Mouse (Mus musculus): ENCODE results near the gene Arhgap28. TPM values are rescaled to one million over a fixed set of nuclear protein-coding genes. Genes with fewer than 3 reads are reported as not detected.

Gene Arhgap28
- polyA plus RNA-seq, 1 experiment from 2014 or later, result 66.3 TPM

DNA sequence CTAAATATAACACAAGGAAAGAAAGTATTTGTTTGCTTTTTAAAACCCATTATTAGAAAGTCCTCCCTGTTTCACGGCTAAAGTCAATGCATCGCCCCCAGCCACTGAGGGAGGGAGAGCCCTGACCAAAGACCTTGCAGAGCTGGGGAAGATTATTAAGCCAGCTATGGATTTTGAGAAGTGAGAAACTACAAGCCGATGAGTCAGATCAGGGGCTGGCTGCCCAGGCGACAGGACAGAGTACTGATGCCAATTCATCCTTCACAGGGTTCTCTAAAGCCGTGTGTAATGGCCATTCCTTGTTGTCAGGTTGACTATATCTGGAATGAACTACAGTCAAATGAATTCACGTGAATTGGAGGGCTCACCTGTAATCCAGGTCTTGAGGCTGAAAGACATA lies 62.9 kb downstream of the Arhgap28 start:
- H3K9me3 ChIP-seq (ENCODE audit: control insufficient read depth, low read length), result no peaks in the 10 kb centered on the region
- DNase-seq (ENCODE audit: low spot score) (no peak), ATAC-seq (ENCODE audit: insufficient number of reproducible peaks, low FRiP score, low TSS enrichment, low read depth) (no peak)
- H3K27ac ChIP-seq (replicated peaks; ENCODE audit: low read depth, low read length), result no peak overlapping the region
- no peak overlapping the region for H3K9ac ChIP-seq (ENCODE audit: low read length)
- no peaks in the 10 kb centered on the region for H3K27me3 ChIP-seq (ENCODE audit: control insufficient read depth, insufficient read depth, low read length)
- no peaks in the 10 kb centered on the region for H3K36me3 ChIP-seq (ENCODE audit: control insufficient read depth, insufficient read depth, low read length)
- H3K4me1 ChIP-seq (ENCODE audit: control insufficient read depth, insufficient read depth, low read length), result no peaks in the 10 kb centered on the region
- WGBS, result 92% methylated on average over 6 of the region's 6 CpGs
- H3K4me2 ChIP-seq (ENCODE audit: low read depth, severe bottlenecking), result no peak overlapping the region
- H3K4me3 ChIP-seq (ENCODE audit: low read depth, low read length), result no peak overlapping the region

DNA sequence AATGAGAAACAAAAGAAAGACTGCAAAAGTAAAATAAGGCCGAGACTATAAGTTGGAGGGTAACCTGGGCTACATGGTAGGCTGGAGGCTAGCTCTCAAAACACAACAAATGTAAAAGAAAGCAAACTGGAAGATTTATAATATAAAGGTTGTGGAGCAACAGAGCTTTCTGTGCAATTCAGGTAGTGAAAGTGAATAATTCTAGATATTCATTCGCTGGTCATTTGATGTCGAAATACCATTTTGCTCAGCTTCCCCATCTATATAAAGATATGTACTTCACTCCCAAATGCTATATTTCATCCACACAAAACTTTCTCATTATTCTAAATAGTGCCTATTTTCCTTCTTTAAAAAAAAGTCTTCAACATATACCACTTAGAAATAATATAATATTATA lies 66.9 kb downstream of the Arhgap28 start:
- no peaks in the 10 kb centered on the region for H3K4me1 ChIP-seq (ENCODE audit: control insufficient read depth, insufficient read depth, low read length)
- no peak overlapping the region for H3K9ac ChIP-seq (ENCODE audit: low read length)
- 98% methylated on average over 3 of the region's 3 CpGs for WGBS
- no peaks in the 10 kb centered on the region for H3K27me3 ChIP-seq (ENCODE audit: control insufficient read depth, insufficient read depth, low read length)
- H3K4me2 ChIP-seq (ENCODE audit: low read depth, severe bottlenecking), result no peak overlapping the region
- H3K9me3 ChIP-seq (ENCODE audit: control insufficient read depth, low read length), result no peaks in the 10 kb centered on the region
- H3K27ac ChIP-seq (replicated peaks; ENCODE audit: low read depth, low read length), result no peak overlapping the region
- ATAC-seq (ENCODE audit: insufficient number of reproducible peaks, low FRiP score, low TSS enrichment, low read depth), result no peak
- H3K36me3 ChIP-seq (ENCODE audit: control insufficient read depth, insufficient read depth, low read length), result no peaks in the 10 kb centered on the region; the same call in 1 of the 2 replicates
- no peak for DNase-seq (ENCODE audit: low spot score)
- no peak overlapping the region for H3K4me3 ChIP-seq (ENCODE audit: low read depth, low read length)

DNA sequence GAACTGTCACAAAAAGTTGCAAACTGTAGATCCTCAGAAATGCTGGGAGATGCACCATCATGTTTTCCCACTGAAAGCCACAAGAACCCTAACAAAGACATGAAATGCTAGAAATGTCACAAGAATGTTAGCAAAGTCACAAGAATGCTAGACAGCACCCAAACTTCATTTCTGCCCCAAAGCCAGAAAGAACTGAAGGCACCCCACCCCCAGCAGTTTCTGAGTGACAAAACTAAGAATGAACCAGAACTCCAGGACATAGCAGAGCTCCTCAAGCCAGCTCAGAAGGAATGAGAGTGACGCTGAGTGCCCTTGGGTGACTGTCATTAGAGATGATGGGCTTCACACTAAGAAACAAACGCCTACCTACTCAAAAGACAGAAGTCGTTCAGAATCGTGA lies 68.4 kb downstream of the Arhgap28 start:
- no peaks in the 10 kb centered on the region for H3K27me3 ChIP-seq (ENCODE audit: control insufficient read depth, insufficient read depth, low read length)
- ATAC-seq (ENCODE audit: insufficient number of reproducible peaks, low FRiP score, low TSS enrichment, low read depth) (no peak), DNase-seq (ENCODE audit: low spot score) (no peak)
- no peaks in the 10 kb centered on the region for H3K9me3 ChIP-seq (ENCODE audit: control insufficient read depth, low read length)
- no peaks in the 10 kb centered on the region for H3K4me1 ChIP-seq (ENCODE audit: control insufficient read depth, insufficient read depth, low read length)
- no peak overlapping the region for H3K9ac ChIP-seq (ENCODE audit: low read length)
- H3K4me2 ChIP-seq (ENCODE audit: low read depth, severe bottlenecking), result no peak overlapping the region
- no peak overlapping the region for H3K4me3 ChIP-seq (ENCODE audit: low read depth, low read length)
- H3K27ac ChIP-seq (replicated peaks; ENCODE audit: low read depth, low read length), result no peak overlapping the region
- WGBS, result 78% methylated on average over 4 of the region's 4 CpGs
- peaks cover 3% of the 10 kb centered on the region for H3K36me3 ChIP-seq (ENCODE audit: control insufficient read depth, insufficient read depth, low read length)

DNA sequence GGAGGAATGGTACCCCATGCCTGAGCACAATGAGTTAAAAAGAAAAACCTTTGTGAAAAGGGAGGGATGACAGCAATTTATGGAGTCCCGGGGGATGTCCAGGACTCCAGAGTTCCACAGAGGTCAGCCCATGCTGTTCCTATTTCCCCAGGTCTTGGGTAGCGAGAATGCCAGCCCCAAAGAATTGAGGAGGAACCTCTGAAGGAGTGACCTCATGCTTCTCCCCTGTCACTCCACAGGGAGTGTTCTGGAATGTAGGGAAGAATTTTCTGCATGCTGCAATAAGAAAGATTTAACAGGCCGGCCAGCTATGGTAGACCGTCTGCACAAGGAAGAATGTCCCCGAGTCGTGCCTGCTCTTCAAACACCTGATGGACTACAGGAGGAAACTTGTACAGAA lies 72.5 kb downstream of the Arhgap28 start:
- no peak overlapping the region for H3K9ac ChIP-seq (ENCODE audit: low read length)
- no peak overlapping the region for H3K4me2 ChIP-seq (ENCODE audit: low read depth, severe bottlenecking)
- H3K27me3 ChIP-seq (ENCODE audit: control insufficient read depth, insufficient read depth, low read length), result no peaks in the 10 kb centered on the region
- no peaks in the 10 kb centered on the region for H3K9me3 ChIP-seq (ENCODE audit: control insufficient read depth, low read length)
- 70% methylated on average over 6 of the region's 6 CpGs for WGBS
- peaks cover 3% of the 10 kb centered on the region for H3K36me3 ChIP-seq (ENCODE audit: control insufficient read depth, insufficient read depth, low read length)
- DNase-seq (ENCODE audit: low spot score) (no peak), ATAC-seq (ENCODE audit: insufficient number of reproducible peaks, low FRiP score, low TSS enrichment, low read depth) (no peak)
- H3K4me3 ChIP-seq (ENCODE audit: low read depth, low read length), result no peak overlapping the region
- no peak overlapping the region for H3K27ac ChIP-seq (replicated peaks; ENCODE audit: low read depth, low read length)
- H3K4me1 ChIP-seq (ENCODE audit: control insufficient read depth, insufficient read depth, low read length), result no peaks in the 10 kb centered on the region

DNA sequence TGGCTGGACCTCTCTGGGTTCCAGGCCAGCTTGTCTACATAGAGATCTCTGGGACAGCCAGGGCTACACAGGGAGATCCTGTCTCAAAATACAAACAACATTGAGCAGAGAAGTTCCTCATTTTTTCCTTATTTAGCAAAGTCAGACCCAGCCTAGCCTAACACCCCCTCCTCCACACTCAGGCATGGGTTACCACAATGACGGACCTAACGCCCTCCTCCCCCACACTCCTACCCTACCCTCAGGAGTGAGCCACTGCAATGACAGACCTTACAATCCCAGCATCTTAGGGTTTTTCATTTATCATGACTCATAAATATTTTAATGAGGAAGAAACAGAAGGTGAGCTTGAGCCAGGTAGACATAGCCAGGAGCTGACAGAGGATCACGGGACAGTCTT lies 73.0 kb downstream of the Arhgap28 start:
- Histone ChIP-seq H3K4me3 (ENCODE audit: low read depth, low read length) (no peak overlapping the region), H3K27ac (replicated peaks; ENCODE audit: low read depth, low read length) (no peak overlapping the region), H3K4me1 (ENCODE audit: control insufficient read depth, insufficient read depth, low read length) (no peaks in the 10 kb centered on the region), H3K4me2 (ENCODE audit: low read depth, severe bottlenecking) (no peak overlapping the region), H3K27me3 (ENCODE audit: control insufficient read depth, insufficient read depth, low read length) (no peaks in the 10 kb centered on the region), H3K9ac (ENCODE audit: low read length) (no peak overlapping the region), H3K36me3 (ENCODE audit: control insufficient read depth, insufficient read depth, low read length) (peaks cover 3% of the 10 kb centered on the region), H3K9me3 (ENCODE audit: control insufficient read depth, low read length) (no peaks in the 10 kb centered on the region)
- ATAC-seq (ENCODE audit: insufficient number of reproducible peaks, low FRiP score, low TSS enrichment, low read depth) (no peak), DNase-seq (ENCODE audit: low spot score) (no peak)
- WGBS, result 92% methylated on average over 3 of the region's 3 CpGs

DNA sequence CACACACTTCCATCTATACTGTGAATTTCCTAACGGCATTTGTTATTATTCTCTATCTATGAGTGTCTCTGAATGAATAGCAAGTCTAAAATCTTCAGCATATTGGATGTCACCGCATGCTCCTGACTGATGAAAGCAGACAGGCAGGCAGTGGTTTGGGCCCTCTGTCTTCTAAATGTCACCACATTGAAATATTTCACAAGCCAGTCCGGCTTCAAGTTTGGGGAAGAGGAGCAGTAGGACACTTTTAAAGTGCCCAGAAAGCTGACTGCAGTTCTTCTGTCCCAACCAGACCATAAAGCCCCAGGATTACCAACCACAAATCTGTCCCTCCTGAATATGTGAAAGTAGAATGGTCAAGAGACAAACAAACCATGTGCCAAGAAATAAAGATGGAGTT lies 73.5 kb downstream of the Arhgap28 start:
- Histone ChIP-seq H3K9ac (ENCODE audit: low read length) (no peak overlapping the region), H3K36me3 (ENCODE audit: control insufficient read depth, insufficient read depth, low read length) (peaks cover 3% of the 10 kb centered on the region), H3K4me2 (ENCODE audit: low read depth, severe bottlenecking) (no peak overlapping the region), H3K4me3 (ENCODE audit: low read depth, low read length) (no peak overlapping the region), H3K4me1 (ENCODE audit: control insufficient read depth, insufficient read depth, low read length) (no peaks in the 10 kb centered on the region), H3K9me3 (ENCODE audit: control insufficient read depth, low read length) (no peaks in the 10 kb centered on the region), H3K27ac (replicated peaks; ENCODE audit: low read depth, low read length) (no peak overlapping the region), H3K27me3 (ENCODE audit: control insufficient read depth, insufficient read depth, low read length) (no peaks in the 10 kb centered on the region)
- ATAC-seq (ENCODE audit: insufficient number of reproducible peaks, low FRiP score, low TSS enrichment, low read depth) (no peak), DNase-seq (ENCODE audit: low spot score) (no peak)
- 89% methylated on average over 3 of the region's 3 CpGs for WGBS

DNA sequence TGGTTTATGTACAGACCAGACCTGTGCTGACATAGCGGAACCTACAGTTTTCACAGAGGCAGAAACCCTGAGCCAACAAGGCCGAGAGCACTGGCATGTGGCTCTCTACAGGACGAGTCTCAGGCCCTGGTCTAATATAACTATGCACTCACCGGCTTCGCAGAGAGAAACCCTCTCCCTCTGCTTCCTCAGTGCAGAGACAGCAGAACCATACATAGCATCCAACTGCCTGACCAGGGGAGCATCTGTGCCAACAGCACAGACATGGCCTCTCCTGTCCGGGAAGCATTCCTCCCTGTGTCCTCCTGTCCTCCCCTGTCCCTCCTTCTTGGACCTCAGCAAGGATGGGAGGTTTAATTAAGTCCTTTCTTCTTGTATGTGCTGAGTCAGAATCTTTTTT lies 75.6 kb downstream of the Arhgap28 start:
- H3K4me1 ChIP-seq (ENCODE audit: control insufficient read depth, insufficient read depth, low read length), result no peaks in the 10 kb centered on the region
- no peak overlapping the region for H3K4me3 ChIP-seq (ENCODE audit: low read depth, low read length)
- 92% methylated on average over 6 of the region's 6 CpGs for WGBS
- DNase-seq (ENCODE audit: low spot score) (no peak), ATAC-seq (ENCODE audit: insufficient number of reproducible peaks, low FRiP score, low TSS enrichment, low read depth) (no peak)
- peaks cover 3% of the 10 kb centered on the region for H3K36me3 ChIP-seq (ENCODE audit: control insufficient read depth, insufficient read depth, low read length)
- H3K9me3 ChIP-seq (ENCODE audit: control insufficient read depth, low read length), result no peaks in the 10 kb centered on the region
- no peak overlapping the region for H3K27ac ChIP-seq (replicated peaks; ENCODE audit: low read depth, low read length)
- no peaks in the 10 kb centered on the region for H3K27me3 ChIP-seq (ENCODE audit: control insufficient read depth, insufficient read depth, low read length)
- no peak overlapping the region for H3K4me2 ChIP-seq (ENCODE audit: low read depth, severe bottlenecking)
- H3K9ac ChIP-seq (ENCODE audit: low read length), result no peak overlapping the region

DNA sequence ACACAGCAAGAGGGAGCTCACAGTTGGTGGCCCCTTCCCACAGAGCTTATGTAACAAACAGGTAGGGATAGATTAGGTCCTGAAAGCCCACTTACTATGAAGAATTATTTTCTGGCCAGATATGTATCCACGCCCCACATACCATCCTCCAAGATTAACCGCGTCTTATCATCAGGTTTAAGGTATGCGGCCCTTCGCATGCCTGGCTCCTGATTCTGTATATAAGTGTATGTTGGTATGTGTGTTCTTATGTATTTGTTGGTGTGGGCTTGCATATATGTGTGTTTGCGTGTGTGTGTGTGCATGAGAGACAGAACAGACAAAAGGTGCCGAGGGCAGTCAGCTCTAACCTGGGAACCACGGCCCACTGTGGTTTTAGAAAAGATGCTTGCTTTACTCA lies 76.1 kb downstream of the Arhgap28 start:
- Histone ChIP-seq H3K4me3 (ENCODE audit: low read depth, low read length) (no peak overlapping the region), H3K9ac (ENCODE audit: low read length) (no peak overlapping the region), H3K27me3 (ENCODE audit: control insufficient read depth, insufficient read depth, low read length) (no peaks in the 10 kb centered on the region), H3K4me1 (ENCODE audit: control insufficient read depth, insufficient read depth, low read length) (no peaks in the 10 kb centered on the region), H3K4me2 (ENCODE audit: low read depth, severe bottlenecking) (no peak overlapping the region), H3K36me3 (ENCODE audit: control insufficient read depth, insufficient read depth, low read length) (peaks cover 3% of the 10 kb centered on the region), H3K9me3 (ENCODE audit: control insufficient read depth, low read length) (no peaks in the 10 kb centered on the region), H3K27ac (replicated peaks; ENCODE audit: low read depth, low read length) (no peak overlapping the region)
- WGBS, result 95% methylated on average over 8 of the region's 8 CpGs
- ATAC-seq (ENCODE audit: insufficient number of reproducible peaks, low FRiP score, low TSS enrichment, low read depth) (no peak), DNase-seq (ENCODE audit: low spot score) (no peak)

DNA sequence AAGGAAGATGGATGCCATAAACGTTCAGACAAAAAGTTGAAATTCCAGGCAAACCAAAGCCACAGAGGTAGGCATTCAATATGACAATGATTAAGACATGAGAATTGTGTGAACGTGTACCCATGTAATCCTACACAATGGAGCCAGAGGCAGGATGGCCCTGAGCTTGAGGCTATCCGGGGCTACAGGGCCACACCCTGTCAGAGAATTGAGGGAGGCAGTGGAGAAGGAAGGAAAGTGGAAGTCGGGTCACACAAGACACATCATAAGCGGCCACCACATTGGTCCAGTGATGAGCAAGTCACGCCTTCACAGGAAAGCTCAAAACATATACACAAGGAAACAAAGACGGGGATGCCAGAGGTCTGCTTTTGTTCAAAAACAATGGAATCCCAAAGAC lies 84.0 kb downstream of the Arhgap28 start:
- ATAC-seq (ENCODE audit: insufficient number of reproducible peaks, low FRiP score, low TSS enrichment, low read depth) (no peak), DNase-seq (ENCODE audit: low spot score) (no peak)
- WGBS, result 92% methylated on average over 7 of the region's 7 CpGs
- no peaks in the 10 kb centered on the region for H3K27me3 ChIP-seq (ENCODE audit: control insufficient read depth, insufficient read depth, low read length)
- H3K4me1 ChIP-seq (ENCODE audit: control insufficient read depth, insufficient read depth, low read length), result no peaks in the 10 kb centered on the region
- no peak overlapping the region for H3K4me3 ChIP-seq (ENCODE audit: low read depth, low read length)
- no peak overlapping the region for H3K27ac ChIP-seq (replicated peaks; ENCODE audit: low read depth, low read length)
- H3K9ac ChIP-seq (ENCODE audit: low read length), result no peak overlapping the region
- H3K36me3 ChIP-seq (ENCODE audit: control insufficient read depth, insufficient read depth, low read length), result no peaks in the 10 kb centered on the region
- H3K9me3 ChIP-seq (ENCODE audit: control insufficient read depth, low read length), result no peaks in the 10 kb centered on the region
- H3K4me2 ChIP-seq (ENCODE audit: low read depth, severe bottlenecking), result no peak overlapping the region

All from limb, embryonic 11.5 days (tissue).